Mouse (Mus musculus): Measurements from ENCODE around the gene Cbfa2t3.

Gene Cbfa2t3

GRCm38 (mm10) chr8:122665667-122666316 lies 33.1 kb downstream of the Cbfa2t3 start:
- DNase-seq (ENCODE audit: low spot score): peak; percentile 72

- DNase-seq (ENCODE audit: low spot score): peak; percentile 32
These were observed 33.7 kb downstream of the Cbfa2t3 start for GRCm38 (mm10) chr8:122665221-122665620.

- no peak for DNase-seq (ENCODE audit: low spot score)
These were observed 35.2 kb downstream of the Cbfa2t3 start for GRCm38 (mm10) chr8:122663670-122664069.

GRCm38 (mm10) chr8:122663106-122663505 lies 35.8 kb downstream of the Cbfa2t3 start:
- no peak for DNase-seq (ENCODE audit: low spot score)

- DNase-seq (ENCODE audit: low spot score): no peak
These were observed 37.0 kb downstream of the Cbfa2t3 start for GRCm38 (mm10) chr8:122661894-122662293.

- peak; percentile 65 for DNase-seq (ENCODE audit: low spot score)
These were observed 37.8 kb downstream of the Cbfa2t3 start for GRCm38 (mm10) chr8:122661138-122661537.

GRCm38 (mm10) chr8:122660022-122660421 lies 38.9 kb downstream of the Cbfa2t3 start:
- DNase-seq (ENCODE audit: low spot score): no peak

GRCm38 (mm10) chr8:122658807-122659160 lies 40.1 kb downstream of the Cbfa2t3 start:
- DNase-seq (ENCODE audit: low spot score): no peak

- DNase-seq (ENCODE audit: low spot score): no peak
These were observed 40.6 kb downstream of the Cbfa2t3 start for GRCm38 (mm10) chr8:122658149-122658806.

GRCm38 (mm10) chr8:122656056-122656999 lies 42.6 kb downstream of the Cbfa2t3 start:
- peak; percentile 73 for DNase-seq (ENCODE audit: low spot score)

- DNase-seq (ENCODE audit: low spot score): peak; percentile 27
These were observed 44.1 kb downstream of the Cbfa2t3 start for GRCm38 (mm10) chr8:122654768-122655167.

GRCm38 (mm10) chr8:122652643-122653042 lies 46.3 kb downstream of the Cbfa2t3 start:
- no peak for DNase-seq (ENCODE audit: low spot score)

- no peak for DNase-seq (ENCODE audit: low spot score)
These were observed 47.5 kb downstream of the Cbfa2t3 start for GRCm38 (mm10) chr8:122651326-122651921.

- DNase-seq (ENCODE audit: low spot score): no peak
These were observed 50.5 kb downstream of the Cbfa2t3 start for GRCm38 (mm10) chr8:122648192-122648970.

- no peak for DNase-seq (ENCODE audit: low spot score)
These were observed 52.6 kb downstream of the Cbfa2t3 start for GRCm38 (mm10) chr8:122646337-122646736.

- DNase-seq (ENCODE audit: low spot score): no peak
These were observed 54.5 kb downstream of the Cbfa2t3 start for GRCm38 (mm10) chr8:122644175-122644954.

- DNase-seq (ENCODE audit: low spot score): no peak
These were observed 56.8 kb downstream of the Cbfa2t3 start for GRCm38 (mm10) chr8:122642071-122642470.

GRCm38 (mm10) chr8:122641406-122641805 lies 57.5 kb downstream of the Cbfa2t3 start:
- no peak for DNase-seq (ENCODE audit: low spot score)

GRCm38 (mm10) chr8:122640825-122641224 lies 58.1 kb downstream of the Cbfa2t3 start:
- no peak for DNase-seq (ENCODE audit: low spot score)

- peak; percentile 44 for DNase-seq (ENCODE audit: low spot score)
These were observed 59.2 kb downstream of the Cbfa2t3 start for GRCm38 (mm10) chr8:122639521-122640248.
